Mouse (Mus musculus): ENCODE data around the gene Zfp691.
A peak's percentile ranks its signal among the peaks of the same experiment; 100 is the strongest.

Gene Zfp691

GRCm38 (mm10) chr4:119167663-119168062 is 6.3 kb downstream of the Zfp691 start:
- DNase-seq (ENCODE audit: low spot score in 2 of 2): peak; percentile 77 to 85

- DNase-seq (ENCODE audit: low spot score in 2 of 2): no peak
Measured at GRCm38 (mm10) chr4:119167068-119167467, 6.9 kb downstream of the Zfp691 start.

GRCm38 (mm10) chr4:119165916-119166315 is 8.1 kb downstream of the Zfp691 start:
- no peak for DNase-seq (ENCODE audit: low spot score in 2 of 2)

- DNase-seq (ENCODE audit: low spot score in 2 of 2): no peak
Measured at GRCm38 (mm10) chr4:119162990-119163389, 11.0 kb downstream of the Zfp691 start.

- no peak for DNase-seq (ENCODE audit: low spot score in 2 of 2)
Measured at GRCm38 (mm10) chr4:119161358-119161757, 12.6 kb downstream of the Zfp691 start.

- no peak for DNase-seq (ENCODE audit: low spot score in 2 of 2)
Measured at GRCm38 (mm10) chr4:119157891-119158290, 16.1 kb downstream of the Zfp691 start.

- peak in 1 of 2 experiments; percentile 62 for DNase-seq (ENCODE audit: low spot score in 2 of 2)
Measured at GRCm38 (mm10) chr4:119157186-119157585, 16.8 kb downstream of the Zfp691 start.

GRCm38 (mm10) chr4:119148741-119149140 is 25.3 kb downstream of the Zfp691 start:
- DNase-seq (ENCODE audit: low spot score in 2 of 2): no peak

- no peak for DNase-seq (ENCODE audit: low spot score in 2 of 2)
Measured at GRCm38 (mm10) chr4:119147347-119147746, 26.6 kb downstream of the Zfp691 start.

GRCm38 (mm10) chr4:119146816-119147215 is 27.2 kb downstream of the Zfp691 start:
- no peak for DNase-seq (ENCODE audit: low spot score in 2 of 2)

- DNase-seq (ENCODE audit: low spot score in 2 of 2): peak; percentile 63 to 64
Measured at GRCm38 (mm10) chr4:119142230-119142871, 31.6 kb downstream of the Zfp691 start.

- no peak for DNase-seq (ENCODE audit: low spot score in 2 of 2)
Measured at GRCm38 (mm10) chr4:119141191-119141590, 32.8 kb downstream of the Zfp691 start.

- peak in 1 of 2 experiments; percentile 10 for DNase-seq (ENCODE audit: low spot score in 2 of 2)
Measured at GRCm38 (mm10) chr4:119140126-119140525, 33.9 kb downstream of the Zfp691 start.

- no peak for DNase-seq (ENCODE audit: low spot score in 2 of 2)
Measured at GRCm38 (mm10) chr4:119138776-119139175, 35.2 kb downstream of the Zfp691 start.

GRCm38 (mm10) chr4:119138171-119138570 is 35.8 kb downstream of the Zfp691 start:
- DNase-seq (ENCODE audit: low spot score in 2 of 2): peak; percentile 58 to 62

GRCm38 (mm10) chr4:119137313-119137712 is 36.7 kb downstream of the Zfp691 start:
- DNase-seq (ENCODE audit: low spot score in 2 of 2): no peak

- DNase-seq (ENCODE audit: low spot score in 2 of 2): no peak
Measured at GRCm38 (mm10) chr4:119133860-119134259, 40.1 kb downstream of the Zfp691 start.

GRCm38 (mm10) chr4:119133306-119133705 is 40.7 kb downstream of the Zfp691 start:
- DNase-seq (ENCODE audit: low spot score in 2 of 2): no peak

GRCm38 (mm10) chr4:119131189-119131910 is 42.6 kb downstream of the Zfp691 start:
- DNase-seq (ENCODE audit: low spot score in 2 of 2): no peak

GRCm38 (mm10) chr4:119129096-119129495 is 44.9 kb downstream of the Zfp691 start:
- DNase-seq (ENCODE audit: low spot score in 2 of 2): no peak

- no peak for DNase-seq (ENCODE audit: low spot score in 2 of 2)
Measured at GRCm38 (mm10) chr4:119128547-119128946, 45.4 kb downstream of the Zfp691 start.

- no peak for DNase-seq (ENCODE audit: low spot score in 2 of 2)
Measured at GRCm38 (mm10) chr4:119127229-119127628, 46.8 kb downstream of the Zfp691 start.

- no peak for DNase-seq (ENCODE audit: low spot score in 2 of 2)
Measured at GRCm38 (mm10) chr4:119125577-119126270, 48.3 kb downstream of the Zfp691 start.

All from cerebellum, postnatal 4 days (tissue).